Mouse (Mus musculus) CH12.LX (cell line): ENCODE data around the gene Adam22.

Experiments used
- BHLHE40 ChIP-seq: IDR thresholded peaks from 2 replicates; pipeline ENCODE4 v1.6.1; 2011; ENCODE audit warnings: mild to moderate bottlenecking, low read depth, low read length, improper control_type of control experiment
- CTCF ChIP-seq, 2 experiments: IDR thresholded peaks in 1 of 2; conservative IDR thresholded peaks in 1 of 2; 2 replicates each; pipeline ENCODE4 v1.5.1; 2011 to 2012; ENCODE audit warnings: low read depth in 2 of 2, low read length in 2 of 2, improper control_type of control experiment in 1 of 2, inconsistent platforms in 1 of 2, mild to moderate bottlenecking in 1 of 2, moderate library complexity in 1 of 2
- HCFC1 ChIP-seq: IDR thresholded peaks from 2 replicates; pipeline ENCODE4 v1.6.1; 2012; ENCODE audit warnings: low read depth, mild to moderate bottlenecking, inconsistent platforms, low read length, improper control_type of control experiment
- MXI1 ChIP-seq: IDR thresholded peaks from 2 replicates; pipeline ENCODE4 v1.6.1; 2011; ENCODE audit warnings: mild to moderate bottlenecking, low read depth, low read length, improper control_type of control experiment
- POLR2A ChIP-seq: IDR thresholded peaks from 2 replicates; pipeline ENCODE4 v1.6.1; 2011; ENCODE audit warnings: low read depth, mild to moderate bottlenecking, improper control_type of control experiment, low read length

DNA sequence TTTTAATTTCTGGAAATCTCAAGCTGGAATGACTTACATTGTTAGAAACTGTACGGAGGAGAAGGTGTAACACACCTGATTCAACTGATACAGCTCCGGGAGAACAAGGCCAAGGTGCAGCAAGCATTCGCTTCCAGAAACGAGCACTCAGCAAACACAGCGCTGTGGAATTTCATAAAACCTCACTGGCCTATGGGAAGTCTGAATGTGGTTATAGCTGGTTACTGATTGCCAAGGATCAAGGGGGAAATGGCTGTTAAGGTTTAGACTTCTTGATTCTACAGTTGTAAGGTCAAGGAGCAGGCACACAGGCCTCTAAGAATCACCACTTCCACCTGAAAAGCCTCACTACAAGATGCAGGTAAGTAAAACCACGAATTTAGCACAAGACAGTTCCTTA, 322.1 kb downstream of the Adam22 start, which contains the start of gene Sri:
- no peak for TF ChIP-seq CTCF (conservative IDR thresholded peaks at IDR 0.05 in 1 of 2, IDR thresholded peaks at IDR 0.05 in 1 of 2; ENCODE audit: low read depth in 2 of 2, low read length in 2 of 2)
- TF ChIP-seq HCFC1, result no peak
- TF ChIP-seq POLR2A, result no peak
- TF ChIP-seq MXI1, result no peak
- TF ChIP-seq BHLHE40, result no peak
